Mouse (Mus musculus) lung, embryonic 14.5 days (tissue): ENCODE data around the gene Slc34a3. TPM values are rescaled to one million over a fixed set of nuclear protein-coding genes. Genes with fewer than 3 reads are reported as not detected.

ENCODE experiments used
- ATAC-seq: fragments of 200-750 bp; cut with Nextera tagmentation; 2 replicates; pipeline ENCODE4 v1.8.0; 2017; ENCODE audit warnings: mild to moderate bottlenecking, moderate TSS enrichment, moderate library complexity; ENCODE audit not compliant: insufficient read depth
- DNase-seq: peaks from one replicate; pipeline ENCODE4 v3.0.0-alpha.2; 2015
- H3K27ac ChIP-seq: fragments of 300-500 bp; sonication (generic); 2 replicates; pipeline ENCODE4 v1.5.1; 2014; ENCODE audit warnings: low read depth, mild to moderate bottlenecking, moderate library complexity
- H3K27me3 ChIP-seq: fragments of 300-500 bp; sonication (generic); 2 replicates; pipeline ENCODE4 v1.6.1; 2014; ENCODE audit warnings: low read length, control low read depth; ENCODE audit not compliant: insufficient read depth
- H3K36me3 ChIP-seq: fragments of 300-500 bp; sonication (generic); 2 replicates; pipeline ENCODE4 v1.6.1; 2014; ENCODE audit warnings: control low read depth; ENCODE audit not compliant: insufficient read depth
- H3K4me1 ChIP-seq: fragments of 300-500 bp; sonication (generic); 2 replicates; pipeline ENCODE4 v1.6.1; 2014; ENCODE audit warnings: antibody characterized with exemption, control low read depth; ENCODE audit not compliant: insufficient read depth
- H3K4me2 ChIP-seq: fragments of 300-500 bp; sonication (generic); 2 replicates; pipeline ENCODE4 v1.6.1; 2014; ENCODE audit warnings: mild to moderate bottlenecking
- H3K4me3 ChIP-seq: fragments of 300-500 bp; sonication (generic); 2 replicates; pipeline ENCODE4 v1.5.1; 2014; ENCODE audit warnings: low read depth, low read length
- H3K9ac ChIP-seq: fragments of 300-500 bp; sonication (generic); 2 replicates; pipeline ENCODE4 v1.6.1; 2014
- H3K9me3 ChIP-seq: fragments of 300-500 bp; sonication (generic); 2 replicates; pipeline ENCODE4 v1.6.1; 2016; ENCODE audit warnings: low read depth, low read length, control low read depth
- CTCF ChIP-seq: IDR thresholded peaks from 2 replicates; pipeline ENCODE4 v1.5.1; 2016; ENCODE audit warnings: antibody characterized with exemption, low read depth
- WGBS: fragments of 180-500 bp; shearing (Covaris S2); extraction: QIAGEN DNeasy Blood & Tissue Kit; methylation state at CpG from one replicate; pipeline ENCODE4 v1.1.7; 2014; 5-methylcytosine and 5-hydroxymethylcytosine counted together
- polyA plus RNA-seq: library from polyadenylated mRNA; unstranded; fragments of >200 nt; fragmentation: Nextera tagmentation; extraction: Ambion mirVana; gene quantifications from 2 replicates; pipeline ENCODE4 v1.2.1, GENCODE M21; 2014

Gene Slc34a3
- polyA plus RNA-seq, 1 experiment from 2014 or later = not detected

DNA sequence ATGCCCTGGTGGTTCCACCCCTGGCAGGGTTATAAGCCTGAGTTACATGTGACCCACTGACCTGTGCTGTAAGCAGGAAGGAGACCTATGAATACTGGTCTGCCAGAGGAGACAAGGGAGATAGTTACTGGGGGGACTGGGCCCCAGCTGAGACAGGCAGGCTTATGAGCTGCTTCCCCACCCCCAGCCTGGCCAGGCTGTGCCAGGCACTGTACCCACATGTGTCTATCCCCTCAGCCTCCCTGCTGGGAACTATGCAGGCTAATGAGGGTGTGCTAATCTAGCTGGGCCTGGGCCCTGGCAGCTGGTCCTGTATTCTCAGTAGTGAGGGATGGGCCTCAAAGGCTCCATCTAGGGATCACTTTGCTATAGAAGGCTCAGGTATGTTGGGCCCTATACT is 33.1 kb upstream of the Slc34a3 start:
- DNase-seq = no peak
- Histone ChIP-seq H3K27me3 (peaks cover 16% of the 10 kb centered on the region), H3K4me2 (no peak overlapping the region), H3K9me3 (no peaks in the 10 kb centered on the region), H3K4me1 (0 out of 2 replicates have a peak, but pooled peaks cover 5% of the 10 kb centered on the region), H3K9ac (no peak overlapping the region), H3K27ac (no peak overlapping the region), H3K36me3 (peaks cover 27% of the 10 kb centered on the region), H3K4me3 (no peak overlapping the region)
- TF ChIP-seq CTCF = no peak
- ATAC-seq = no peak

DNA sequence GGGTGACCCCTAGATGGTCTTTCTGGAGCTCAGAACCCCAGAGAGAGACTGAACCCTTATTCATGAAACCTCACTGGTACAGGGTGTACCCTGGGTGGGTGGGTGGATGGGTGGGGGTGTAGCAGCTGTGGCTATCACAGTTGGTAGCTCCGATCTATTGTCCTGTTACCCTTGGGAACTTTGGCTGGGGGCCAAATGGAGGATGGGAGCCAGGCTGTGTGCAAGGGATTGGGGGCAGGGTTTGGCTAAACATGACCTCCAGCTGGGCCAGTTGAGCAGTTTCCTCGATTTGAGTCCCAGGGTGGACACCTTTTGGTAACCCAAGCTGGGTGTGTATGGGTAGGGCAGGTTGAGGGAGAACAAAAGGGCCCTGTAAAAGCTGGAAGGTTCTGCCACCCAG is 32.6 kb upstream of the Slc34a3 start:
- Histone ChIP-seq H3K9me3 (no peaks in the 10 kb centered on the region), H3K36me3 (peaks cover 27% of the 10 kb centered on the region), H3K4me3 (no peak overlapping the region; the same call in 1 of the 2 replicates), H3K27ac (no peak overlapping the region), H3K27me3 (peaks cover 16% of the 10 kb centered on the region), H3K9ac (no peak overlapping the region), H3K4me2 (no peak overlapping the region), H3K4me1 (0 out of 2 replicates have a peak, but pooled peaks cover 5% of the 10 kb centered on the region)
- 52% methylated on average over 2 of the region's 2 CpGs for WGBS
- ATAC-seq = no peak
- no peak for TF ChIP-seq CTCF
- no peak for DNase-seq

DNA sequence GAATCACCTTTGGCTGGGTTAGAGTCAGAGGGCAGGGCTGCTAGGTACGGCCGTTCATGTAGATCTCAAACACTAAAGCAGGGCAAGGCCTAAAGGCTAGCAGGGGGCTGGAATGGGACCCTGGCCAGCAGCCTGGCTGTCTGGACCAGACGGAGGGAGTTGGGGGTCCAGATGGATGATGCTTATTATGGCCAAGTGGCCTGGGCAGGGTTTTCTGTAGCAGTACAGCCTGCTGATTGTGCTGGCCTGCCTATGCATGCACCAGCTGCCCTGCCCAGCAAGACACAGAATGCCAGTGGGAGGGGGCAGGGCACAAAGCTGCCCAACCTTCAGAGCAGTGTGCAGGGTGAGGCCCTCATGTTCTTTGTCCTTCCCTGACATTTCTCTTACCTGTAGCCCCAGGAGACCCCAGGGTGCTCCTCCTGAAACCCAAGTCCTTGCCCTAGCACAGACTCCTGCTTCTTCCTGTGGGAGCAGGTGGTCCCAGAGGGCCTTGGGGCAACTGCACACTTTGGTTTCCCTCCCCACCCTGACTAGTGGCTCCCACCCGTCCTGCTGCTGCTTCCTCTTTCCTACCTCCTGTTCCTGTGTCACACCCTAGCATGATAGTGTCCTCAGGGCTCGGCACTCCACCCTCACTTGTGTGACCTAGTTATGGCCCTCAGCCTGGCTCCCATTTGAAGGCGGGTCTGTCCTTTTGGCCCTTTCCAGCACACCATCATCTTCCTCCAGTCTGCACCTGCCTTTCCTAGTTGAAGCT is 31.9 kb upstream of the Slc34a3 start:
- Histone ChIP-seq H3K4me2 (no peak overlapping the region), H3K36me3 (peaks cover 27% of the 10 kb centered on the region), H3K4me1 (no peaks in the 10 kb centered on the region), H3K27ac (no peak overlapping the region), H3K9me3 (no peaks in the 10 kb centered on the region), H3K9ac (no peak overlapping the region), H3K27me3 (peaks cover 16% of the 10 kb centered on the region), H3K4me3 (no peak overlapping the region)
- no peak for TF ChIP-seq CTCF
- ATAC-seq (no peak), DNase-seq (no peak)
- WGBS = 60% methylated on average over 6 of the region's 6 CpGs

DNA sequence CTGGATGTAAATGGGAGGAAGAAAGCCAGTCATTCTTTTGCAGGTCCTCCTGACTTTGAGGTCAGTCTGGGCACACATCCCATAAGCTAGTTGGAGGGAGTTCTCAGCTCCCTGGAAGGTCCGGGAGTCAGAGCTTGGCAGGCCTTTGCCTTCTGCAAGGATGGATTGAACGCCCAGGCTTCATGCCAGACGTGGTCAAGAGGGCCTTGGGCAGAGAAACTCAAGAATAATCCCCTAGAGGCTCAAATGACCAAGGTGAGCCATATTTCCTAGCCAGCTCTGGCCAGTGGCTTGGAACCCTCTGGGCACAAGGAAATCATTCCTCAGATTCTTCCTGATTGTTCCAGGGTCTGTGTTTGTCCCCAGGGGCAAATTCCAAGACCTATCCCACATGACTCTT is 30.7 kb upstream of the Slc34a3 start:
- Histone ChIP-seq H3K9me3 (no peaks in the 10 kb centered on the region), H3K36me3 (peaks cover 16% of the 10 kb centered on the region; the same call in 1 of the 2 replicates), H3K4me3 (no peak overlapping the region), H3K4me1 (no peaks in the 10 kb centered on the region), H3K9ac (no peak overlapping the region), H3K27me3 (peaks cover 16% of the 10 kb centered on the region), H3K4me2 (no peak overlapping the region), H3K27ac (no peak overlapping the region)
- TF ChIP-seq CTCF = no peak
- no peak for ATAC-seq
- DNase-seq = no peak
- 62% methylated on average over 3 of the region's 3 CpGs for WGBS

DNA sequence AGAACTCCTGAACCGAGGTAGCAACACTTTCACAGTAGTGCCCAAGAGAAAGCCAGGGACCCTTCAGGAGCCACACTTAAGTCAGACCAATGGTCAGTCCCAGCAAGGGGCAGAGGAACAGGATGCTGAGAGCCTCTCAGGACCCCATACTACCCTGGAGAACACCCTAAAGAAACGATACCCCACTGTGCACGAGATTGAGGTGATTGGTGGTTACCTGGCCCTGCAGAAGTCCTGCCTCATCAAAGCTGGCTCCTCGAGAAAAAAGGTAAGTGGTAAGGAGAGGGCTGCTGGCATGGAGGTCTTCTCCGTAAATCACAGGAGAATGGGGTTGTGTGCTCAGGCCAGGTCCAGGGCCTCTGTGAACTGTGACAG is 30.1 kb upstream of the Slc34a3 start:
- Histone ChIP-seq H3K4me3 (peak overlapping the region; percentile 74; the same call in 1 of the 2 replicates), H3K36me3 (peaks cover 10% of the 10 kb centered on the region; the same call in 1 of the 2 replicates), H3K27me3 (peaks cover 16% of the 10 kb centered on the region), H3K9me3 (no peaks in the 10 kb centered on the region), H3K9ac (no peak overlapping the region; the same call in 1 of the 2 replicates), H3K4me2 (peak overlapping the region; percentile 100; the same call in 1 of the 2 replicates), H3K27ac (no peak overlapping the region), H3K4me1 (no peaks in the 10 kb centered on the region)
- TF ChIP-seq CTCF = no peak
- DNase-seq (no peak), ATAC-seq (no peak)
- WGBS = 70% methylated on average over 5 of the region's 5 CpGs

DNA sequence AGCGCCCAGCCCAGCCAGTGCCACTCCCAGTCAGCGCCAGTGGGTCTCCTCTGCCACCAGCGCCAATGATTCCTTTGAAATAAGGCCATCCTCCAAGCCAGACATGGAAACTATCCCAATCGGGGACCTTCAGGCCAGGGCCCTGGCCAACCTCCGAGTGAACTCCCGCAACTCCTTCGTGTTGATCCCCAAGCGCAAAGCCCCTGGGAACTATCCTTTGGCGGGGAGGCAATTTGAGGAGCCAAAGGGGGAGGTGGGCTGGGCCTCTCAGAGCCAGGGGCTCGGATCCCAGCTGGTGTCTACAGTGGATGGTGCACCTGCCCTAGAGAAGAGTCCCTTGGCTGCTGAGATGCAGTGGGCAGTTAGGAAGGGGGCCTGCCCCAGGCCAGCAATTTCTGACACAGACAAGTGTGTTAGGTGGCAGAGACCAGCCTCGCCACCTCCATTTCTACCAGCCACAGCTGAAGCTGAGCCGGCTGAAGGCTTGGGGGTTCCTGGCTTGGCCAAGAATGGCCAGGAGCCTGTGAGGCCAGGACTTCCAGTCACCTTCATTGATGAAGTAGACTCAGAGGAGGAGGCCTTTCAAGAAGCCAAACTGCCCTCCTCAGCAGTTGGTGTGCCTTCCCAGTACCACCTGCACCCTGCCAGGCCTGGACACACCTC is 29.6 kb upstream of the Slc34a3 start:
- no peak for ATAC-seq
- Histone ChIP-seq H3K4me3 (peak overlapping the region; percentile 74), H3K27me3 (peaks cover 16% of the 10 kb centered on the region), H3K4me1 (no peaks in the 10 kb centered on the region), H3K36me3 (peaks cover 5% of the 10 kb centered on the region; the same call in 1 of the 2 replicates), H3K27ac (no peak overlapping the region), H3K4me2 (peak overlapping the region; percentile 100), H3K9ac (peak overlapping the region; percentile 54), H3K9me3 (no peaks in the 10 kb centered on the region)
- DNase-seq = no peak
- WGBS = 19% methylated on average over 12 of the region's 12 CpGs
- no peak for TF ChIP-seq CTCF
